Mouse (Mus musculus): ENCODE results near the gene Xrcc4. TPM values are rescaled to one million over a fixed set of nuclear protein-coding genes. Genes with fewer than 3 reads are reported as not detected.

The Xrcc4 gene
- polyA plus RNA-seq, 1 experiment from 2014 or later, result 6.9 TPM

GRCm38 (mm10) chr13:89809024-89809423, 280.4 kb downstream of the Xrcc4 start:
- Histone ChIP-seq H3K27me3 (no peaks in the 10 kb centered on the region), H3K27ac (no peak overlapping the region), H3K9ac (no peak overlapping the region), H3K9me3 (replicated peaks) (no peaks in the 10 kb centered on the region), H3K4me3 (replicated peaks) (no peak overlapping the region), H3K36me3 (no peaks in the 10 kb centered on the region), H3K4me2 (no peak overlapping the region), H3K4me1 (replicated peaks) (peaks cover 10% of the 10 kb centered on the region)
- ATAC-seq (ENCODE audit: low read depth) (no peak), DNase-seq (no peak)

- H3K9me3 ChIP-seq (replicated peaks), result no peaks in the 10 kb centered on the region
- no peak overlapping the region for H3K27ac ChIP-seq
- DNase-seq, result no peak
- no peak for ATAC-seq (ENCODE audit: low read depth)
- H3K36me3 ChIP-seq, result no peaks in the 10 kb centered on the region
- no peak overlapping the region for H3K4me3 ChIP-seq (replicated peaks)
- WGBS (ENCODE audit: insufficient replicate concordance), result 71% methylated on average over 2 of the region's 2 CpGs
- no peak overlapping the region for H3K9ac ChIP-seq
- no peak overlapping the region for H3K4me2 ChIP-seq
- H3K4me1 ChIP-seq (replicated peaks), result no peaks in the 10 kb centered on the region
- H3K27me3 ChIP-seq, result no peaks in the 10 kb centered on the region
Measured at GRCm38 (mm10) chr13:89801901-89802300, 287.5 kb downstream of the Xrcc4 start.

- no peak overlapping the region for H3K27ac ChIP-seq
- no peaks in the 10 kb centered on the region for H3K4me1 ChIP-seq (replicated peaks)
- WGBS (ENCODE audit: insufficient replicate concordance), result 57% methylated on average over 3 of the region's 3 CpGs
- H3K9ac ChIP-seq, result no peak overlapping the region
- H3K36me3 ChIP-seq, result no peaks in the 10 kb centered on the region
- no peaks in the 10 kb centered on the region for H3K27me3 ChIP-seq
- ATAC-seq (ENCODE audit: low read depth) (no peak), DNase-seq (no peak)
- no peak overlapping the region for H3K4me2 ChIP-seq
- H3K4me3 ChIP-seq (replicated peaks), result no peak overlapping the region
- H3K9me3 ChIP-seq (replicated peaks), result no peaks in the 10 kb centered on the region
Measured at GRCm38 (mm10) chr13:89797721-89798120, 291.7 kb downstream of the Xrcc4 start.

GRCm38 (mm10) chr13:89791475-89791874, 297.9 kb downstream of the Xrcc4 start:
- Histone ChIP-seq H3K27me3 (no peaks in the 10 kb centered on the region), H3K4me3 (replicated peaks) (no peak overlapping the region), H3K27ac (no peak overlapping the region), H3K9me3 (replicated peaks) (no peaks in the 10 kb centered on the region), H3K36me3 (no peaks in the 10 kb centered on the region), H3K9ac (no peak overlapping the region), H3K4me2 (no peak overlapping the region), H3K4me1 (replicated peaks) (no peaks in the 10 kb centered on the region)
- DNase-seq (no peak), ATAC-seq (ENCODE audit: low read depth) (no peak)
- WGBS (ENCODE audit: insufficient replicate concordance), result 49% methylated on average over 5 of the region's 5 CpGs

- H3K4me2 ChIP-seq, result no peak overlapping the region
- H3K36me3 ChIP-seq, result no peaks in the 10 kb centered on the region
- H3K9ac ChIP-seq, result no peak overlapping the region
- no peaks in the 10 kb centered on the region for H3K4me1 ChIP-seq (replicated peaks)
- H3K9me3 ChIP-seq (replicated peaks), result no peaks in the 10 kb centered on the region
- ATAC-seq (ENCODE audit: low read depth) (no peak), DNase-seq (no peak)
- WGBS (ENCODE audit: insufficient replicate concordance), result 8% methylated on average over 2 of the region's 2 CpGs
- no peaks in the 10 kb centered on the region for H3K27me3 ChIP-seq
- no peak overlapping the region for H3K27ac ChIP-seq
- no peak overlapping the region for H3K4me3 ChIP-seq (replicated peaks)
Measured at GRCm38 (mm10) chr13:89782886-89783285, 306.5 kb downstream of the Xrcc4 start.

- no peak overlapping the region for H3K27ac ChIP-seq
- no peak overlapping the region for H3K9ac ChIP-seq
- 53% methylated on average over 3 of the region's 3 CpGs for WGBS (ENCODE audit: insufficient replicate concordance)
- no peaks in the 10 kb centered on the region for H3K36me3 ChIP-seq
- H3K4me3 ChIP-seq (replicated peaks), result no peak overlapping the region
- no peak overlapping the region for H3K4me2 ChIP-seq
- H3K27me3 ChIP-seq, result no peaks in the 10 kb centered on the region
- ATAC-seq (ENCODE audit: low read depth) (no peak), DNase-seq (no peak)
- H3K4me1 ChIP-seq (replicated peaks), result no peaks in the 10 kb centered on the region
- H3K9me3 ChIP-seq (replicated peaks), result no peaks in the 10 kb centered on the region
Measured at GRCm38 (mm10) chr13:89780276-89780675, 309.1 kb downstream of the Xrcc4 start.

GRCm38 (mm10) chr13:89779208-89779911, 310.0 kb downstream of the Xrcc4 start:
- Histone ChIP-seq H3K9me3 (replicated peaks) (no peaks in the 10 kb centered on the region), H3K4me1 (replicated peaks) (no peaks in the 10 kb centered on the region), H3K4me3 (replicated peaks) (no peak overlapping the region), H3K27me3 (no peaks in the 10 kb centered on the region), H3K27ac (no peak overlapping the region), H3K36me3 (no peaks in the 10 kb centered on the region), H3K9ac (no peak overlapping the region), H3K4me2 (no peak overlapping the region)
- DNase-seq (no peak), ATAC-seq (ENCODE audit: low read depth) (no peak)
- 49% methylated on average over 7 of the region's 7 CpGs for WGBS (ENCODE audit: insufficient replicate concordance)

GRCm38 (mm10) chr13:89777764-89778163, 311.6 kb downstream of the Xrcc4 start:
- Histone ChIP-seq H3K27me3 (no peaks in the 10 kb centered on the region), H3K4me3 (replicated peaks) (no peak overlapping the region), H3K9ac (no peak overlapping the region), H3K9me3 (replicated peaks) (no peaks in the 10 kb centered on the region), H3K4me2 (no peak overlapping the region), H3K36me3 (no peaks in the 10 kb centered on the region), H3K27ac (no peak overlapping the region), H3K4me1 (replicated peaks) (no peaks in the 10 kb centered on the region)
- WGBS (ENCODE audit: insufficient replicate concordance), result 50% methylated on average over 1 of the region's 1 CpGs
- ATAC-seq (ENCODE audit: low read depth), result no peak
- DNase-seq, result no peak

- H3K27ac ChIP-seq, result no peak overlapping the region
- no peaks in the 10 kb centered on the region for H3K4me1 ChIP-seq (replicated peaks)
- no peak for ATAC-seq (ENCODE audit: low read depth)
- H3K36me3 ChIP-seq, result no peaks in the 10 kb centered on the region
- no peaks in the 10 kb centered on the region for H3K27me3 ChIP-seq
- H3K9ac ChIP-seq, result no peak overlapping the region
- 54% methylated on average over 1 of the region's 1 CpGs for WGBS (ENCODE audit: insufficient replicate concordance)
- H3K4me3 ChIP-seq (replicated peaks), result no peak overlapping the region
- H3K4me2 ChIP-seq, result no peak overlapping the region
- DNase-seq, result no peak
- H3K9me3 ChIP-seq (replicated peaks), result no peaks in the 10 kb centered on the region
Measured at GRCm38 (mm10) chr13:89777146-89777545, 312.3 kb downstream of the Xrcc4 start.

- H3K27me3 ChIP-seq, result no peaks in the 10 kb centered on the region
- ATAC-seq (ENCODE audit: low read depth), result no peak
- 24% methylated on average over 1 of the region's 1 CpGs for WGBS (ENCODE audit: insufficient replicate concordance)
Measured at GRCm38 (mm10) chr13:89766551-89766950, 322.9 kb downstream of the Xrcc4 start.

GRCm38 (mm10) chr13:89765966-89766365, 323.4 kb downstream of the Xrcc4 start:
- ATAC-seq (ENCODE audit: low read depth) (no peak), DNase-seq (no peak)
- WGBS (ENCODE audit: insufficient replicate concordance), result 65% methylated on average over 3 of the region's 3 CpGs
- Histone ChIP-seq H3K36me3 (no peaks in the 10 kb centered on the region), H3K9ac (no peak overlapping the region), H3K27ac (no peak overlapping the region), H3K27me3 (no peaks in the 10 kb centered on the region), H3K4me1 (replicated peaks) (no peaks in the 10 kb centered on the region), H3K4me3 (replicated peaks) (no peak overlapping the region), H3K4me2 (no peak overlapping the region), H3K9me3 (replicated peaks) (no peaks in the 10 kb centered on the region)

More at GRCm38 (mm10) chr13:89766551-89766950, 322.9 kb downstream of the Xrcc4 start:
- Histone ChIP-seq H3K9me3 (replicated peaks) (no peaks in the 10 kb centered on the region), H3K4me1 (replicated peaks) (no peaks in the 10 kb centered on the region), H3K4me2 (no peak overlapping the region), H3K9ac (no peak overlapping the region), H3K27ac (no peak overlapping the region), H3K36me3 (no peaks in the 10 kb centered on the region), H3K4me3 (replicated peaks) (no peak overlapping the region)
- no peak for DNase-seq

GRCm38 (mm10) chr13:89762339-89762738, 327.1 kb downstream of the Xrcc4 start:
- Histone ChIP-seq H3K4me3 (replicated peaks) (no peak overlapping the region), H3K27me3 (no peaks in the 10 kb centered on the region), H3K9ac (no peak overlapping the region), H3K9me3 (replicated peaks) (no peaks in the 10 kb centered on the region), H3K36me3 (no peaks in the 10 kb centered on the region), H3K27ac (no peak overlapping the region), H3K4me2 (no peak overlapping the region), H3K4me1 (replicated peaks) (no peaks in the 10 kb centered on the region)
- ATAC-seq (ENCODE audit: low read depth), result no peak
- WGBS (ENCODE audit: insufficient replicate concordance), result 45% methylated on average over 3 of the region's 3 CpGs
- DNase-seq, result no peak

Data from liver, embryonic 13.5 days (tissue).